In the genomic region with DNA sequence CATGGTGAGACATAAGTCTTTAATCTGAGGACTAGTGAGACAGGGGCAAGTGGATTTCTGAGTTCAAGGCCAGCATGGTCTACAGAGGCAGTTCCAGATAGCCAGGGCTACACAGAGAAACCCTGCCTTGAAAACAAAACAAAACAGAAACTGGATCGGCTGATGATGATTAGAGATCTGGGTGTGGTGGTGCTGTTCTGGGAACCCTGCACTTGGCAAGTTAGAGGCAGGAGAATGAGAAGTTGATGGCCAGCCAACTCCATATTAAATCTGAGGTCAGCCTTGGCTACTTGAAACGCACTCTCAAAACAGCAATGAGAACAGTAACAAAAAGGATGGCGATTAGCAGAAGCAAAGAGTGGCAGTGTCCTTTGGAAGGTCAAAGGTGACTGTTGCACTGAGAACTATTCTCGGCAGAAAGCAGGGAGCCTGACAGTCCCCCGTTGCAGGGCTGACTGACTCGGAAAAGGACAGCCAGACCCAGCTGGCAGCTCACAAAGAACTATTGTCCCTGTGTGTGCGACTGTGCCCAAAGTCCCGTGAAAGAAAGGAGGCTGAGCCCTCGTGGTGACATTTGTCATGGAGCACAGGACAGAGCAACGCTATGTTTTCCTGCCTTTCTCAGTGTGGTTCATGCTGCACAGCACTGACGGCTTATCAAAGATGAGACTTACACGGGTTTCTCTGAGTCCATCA, we compare ENCODE assay signal across 8 mouse cellular contexts. TPM values are rescaled to one million over a fixed set of nuclear protein-coding genes. Genes with fewer than 3 reads are reported as not detected.
A peak's percentile ranks its signal among the peaks of the same experiment; 100 is the strongest.
DNase-seq lines count a peak whose midpoint lies in the region; ATAC-seq lines count a peak whose summit lies in the region.

No protein-coding gene starts in this region.

- ATAC-seq in frontal cortex, adult (ENCODE audit: low TSS enrichment): peak; percentile 86
- peak; percentile 85 for ATAC-seq in midbrain, embryonic 12.5 days (ENCODE audit: low FRiP score, low read depth)
- no peak for ATAC-seq in megakaryocyte-erythroid progenitor cell, adult 5-6 weeks (replicated peaks; ENCODE audit: low FRiP score, low TSS enrichment, poor library complexity, severe bottlenecking)

- H3K4me2 ChIP-seq in midbrain, embryonic 12.5 days (replicated peaks): peak overlapping the region; percentile 21

- DNase-seq in frontal cortex, adult 2 months (ENCODE audit: extremely low spot score in 1 of 2, low spot score in 1 of 2): no peak
- peak; percentile 18 to 45 for DNase-seq in urinary bladder, postnatal 4 days (ENCODE audit: low spot score in 2 of 2)
- DNase-seq in urinary bladder, adult 18-20 months (ENCODE audit: low spot score in 2 of 2): no peak
- DNase-seq in thymus, postnatal 10 days (ENCODE audit: low spot score in 2 of 2): no peak
- no peak for DNase-seq in cerebellum, adult 11-12 months

- H3K9me3 ChIP-seq in midbrain, embryonic 12.5 days: no peaks in the 10 kb centered on the region

- peaks cover 9% of the 10 kb centered on the region; the same call in 1 of the 2 replicates for H3K4me1 ChIP-seq in midbrain, embryonic 12.5 days

- WGBS in midbrain, embryonic 12.5 days: 7% methylated on average over 12 of the region's 12 CpGs

- no peak overlapping the region for H3K4me3 ChIP-seq in midbrain, embryonic 12.5 days

- H3K27ac ChIP-seq in midbrain, embryonic 12.5 days (replicated peaks): peak overlapping the region; percentile 27; the same call in 1 of the 2 replicates

- no peaks in the 10 kb centered on the region for H3K36me3 ChIP-seq in midbrain, embryonic 12.5 days

- no peaks in the 10 kb centered on the region for H3K27me3 ChIP-seq in midbrain, embryonic 12.5 days

- no peak overlapping the region for H3K9ac ChIP-seq in midbrain, embryonic 12.5 days (replicated peaks)

RNA-seq across cellular contexts. Expression of a gene that starts 12.6 kb away (rescaled TPM):
- polyA plus RNA-seq in frontal cortex, adult 2 months (2012; rRNA removed): 10.3 and 11.6 TPM in 2 replicates
- 9.5 and 10.2 TPM in 2 replicates for polyA plus RNA-seq in midbrain, embryonic 12.5 days (2016; fragmentation: Nextera tagmentation; extraction: Ambion mirVana)
- total RNA-seq in megakaryocyte-erythroid progenitor cell, adult 5-6 weeks (2014; fragmentation: Nextera tagmentation): 1.2 TPM in 1 of 2 replicates, not detected in the other
- 0.84 and 1.8 TPM in 2 replicates for total RNA-seq in megakaryocyte-erythroid progenitor cell, adult 5-6 weeks (2017)

RNA-seq across cellular contexts. Expression of a gene that starts 44.1 kb away (rescaled TPM):
- polyA plus RNA-seq in frontal cortex, adult 2 months (2012; rRNA removed): 11.6 and 11.9 TPM in 2 replicates
- polyA plus RNA-seq in midbrain, embryonic 12.5 days (2016; fragmentation: Nextera tagmentation; extraction: Ambion mirVana): 28.1 and 31.5 TPM in 2 replicates
- total RNA-seq in megakaryocyte-erythroid progenitor cell, adult 5-6 weeks (2014; fragmentation: Nextera tagmentation): not detected in 2 replicates
- total RNA-seq in megakaryocyte-erythroid progenitor cell, adult 5-6 weeks (2017): not detected in 2 replicates

Comparison
In these comparisons a context has a peak if more than half of its experiments do, and no peak if none do; other contexts are left out.
1. DNase-seq: peak in urinary bladder, postnatal 4 days (2 of 2); none in frontal cortex, adult 2 months (0 of 2), urinary bladder, adult 18-20 months (0 of 2), thymus, postnatal 10 days (0 of 2) and cerebellum, adult 11-12 months (single experiment).